Mouse (Mus musculus): ENCODE measurements around the gene Parva. TPM values are rescaled to one million over a fixed set of nuclear protein-coding genes. Genes with fewer than 3 reads are reported as not detected.

Parva gene
- polyA plus RNA-seq, 1 experiment from 2014 or later: 18.4 TPM

DNA sequence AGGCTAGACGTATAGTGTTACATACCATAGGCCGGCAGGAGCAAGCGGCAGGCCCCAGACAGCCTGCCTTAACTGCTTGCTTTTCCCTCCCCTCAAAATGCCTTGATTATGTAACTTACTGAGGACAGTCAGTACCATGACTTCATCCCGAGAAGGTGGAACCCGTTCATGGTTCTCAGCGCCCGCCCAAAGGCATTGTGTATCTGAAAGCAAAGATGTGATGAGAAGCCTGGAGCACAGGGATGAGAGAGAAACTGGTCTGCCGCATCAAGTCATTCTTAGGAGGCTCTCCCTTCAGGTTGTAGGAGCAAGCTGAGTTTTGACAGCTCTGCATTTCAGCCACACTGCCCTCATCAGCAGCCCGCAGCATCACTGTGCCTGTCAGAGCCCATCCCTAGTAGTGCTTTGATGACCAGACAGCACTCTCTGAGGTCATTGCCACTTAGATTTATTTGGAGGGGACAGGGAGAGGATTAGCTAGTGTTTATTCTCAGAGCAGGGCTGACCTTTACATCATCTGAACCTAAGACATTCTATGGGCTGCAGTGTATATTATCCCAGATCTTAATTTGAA, 45.5 kb downstream of the Parva start:
- H3K9ac ChIP-seq (replicated peaks; ENCODE audit: low read depth, low read length): no peak overlapping the region
- H3K4me3 ChIP-seq (ENCODE audit: low read depth, low read length): no peak overlapping the region
- no peak overlapping the region for H3K4me2 ChIP-seq (ENCODE audit: low read depth, low read length)
- H3K4me1 ChIP-seq (ENCODE audit: control insufficient read depth, insufficient read depth, low read length): peaks cover 5% of the 10 kb centered on the region; the same call in 1 of the 2 replicates
- no peaks in the 10 kb centered on the region for H3K9me3 ChIP-seq (ENCODE audit: control insufficient read depth, low read length)
- WGBS: 59% methylated on average over 9 of the region's 9 CpGs
- H3K27me3 ChIP-seq (ENCODE audit: control insufficient read depth, insufficient read depth, low read length): no peaks in the 10 kb centered on the region
- no peak overlapping the region for H3K27ac ChIP-seq (ENCODE audit: low read depth, low read length)
- ATAC-seq (ENCODE audit: low read depth): no peak
- H3K36me3 ChIP-seq (ENCODE audit: control insufficient read depth, insufficient read depth, low read length): no peaks in the 10 kb centered on the region

DNA sequence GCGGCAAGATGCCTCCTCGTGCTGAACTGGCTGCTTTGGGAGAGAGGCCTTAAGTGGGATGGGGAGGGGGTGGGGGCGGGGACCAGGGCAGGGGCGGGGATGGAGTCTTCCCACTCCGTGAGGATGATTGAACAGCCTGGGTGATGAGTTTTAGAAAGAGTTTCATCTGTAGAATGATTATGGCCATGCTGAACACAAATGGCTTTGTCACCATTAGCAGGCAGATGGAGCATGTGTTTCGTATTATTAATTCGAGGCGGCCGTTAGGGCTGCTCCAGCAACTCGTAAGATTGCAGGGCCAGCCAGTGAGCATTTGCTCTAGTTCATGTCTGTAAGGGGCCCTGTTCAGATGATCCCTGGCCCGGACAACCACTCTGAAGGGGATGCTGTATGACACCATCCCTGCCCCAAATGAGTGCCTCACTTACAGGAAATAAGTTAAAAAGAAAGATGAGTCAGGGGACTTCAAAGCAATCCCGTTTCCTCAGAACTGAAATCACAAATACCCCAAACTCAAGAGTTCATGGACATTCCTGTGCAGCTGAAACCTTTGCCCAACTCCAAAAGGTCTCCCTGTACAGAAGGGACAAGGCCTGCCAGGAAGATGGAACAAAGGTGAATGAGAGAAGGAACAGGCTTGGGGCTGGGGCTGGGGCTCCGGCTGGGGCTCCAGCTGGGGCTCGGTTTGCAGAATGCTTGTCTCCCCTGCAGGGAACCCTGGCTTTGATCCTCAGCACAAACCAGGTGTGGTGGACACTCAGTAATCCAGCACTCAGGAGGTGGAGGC, 46.5 kb downstream of the Parva start:
- no peaks in the 10 kb centered on the region for H3K36me3 ChIP-seq (ENCODE audit: control insufficient read depth, insufficient read depth, low read length)
- H3K9me3 ChIP-seq (ENCODE audit: control insufficient read depth, low read length): no peaks in the 10 kb centered on the region
- peaks cover 5% of the 10 kb centered on the region; the same call in 1 of the 2 replicates for H3K4me1 ChIP-seq (ENCODE audit: control insufficient read depth, insufficient read depth, low read length)
- H3K9ac ChIP-seq (replicated peaks; ENCODE audit: low read depth, low read length): no peak overlapping the region
- 0 out of 2 replicates have a peak, but pooled peaks have one; percentile 17 for ATAC-seq (ENCODE audit: low read depth)
- H3K27me3 ChIP-seq (ENCODE audit: control insufficient read depth, insufficient read depth, low read length): no peaks in the 10 kb centered on the region
- no peak overlapping the region for H3K4me2 ChIP-seq (ENCODE audit: low read depth, low read length)
- no peak overlapping the region for H3K27ac ChIP-seq (ENCODE audit: low read depth, low read length)
- WGBS: 21% methylated on average over 14 of the region's 14 CpGs
- no peak overlapping the region for H3K4me3 ChIP-seq (ENCODE audit: low read depth, low read length)

DNA sequence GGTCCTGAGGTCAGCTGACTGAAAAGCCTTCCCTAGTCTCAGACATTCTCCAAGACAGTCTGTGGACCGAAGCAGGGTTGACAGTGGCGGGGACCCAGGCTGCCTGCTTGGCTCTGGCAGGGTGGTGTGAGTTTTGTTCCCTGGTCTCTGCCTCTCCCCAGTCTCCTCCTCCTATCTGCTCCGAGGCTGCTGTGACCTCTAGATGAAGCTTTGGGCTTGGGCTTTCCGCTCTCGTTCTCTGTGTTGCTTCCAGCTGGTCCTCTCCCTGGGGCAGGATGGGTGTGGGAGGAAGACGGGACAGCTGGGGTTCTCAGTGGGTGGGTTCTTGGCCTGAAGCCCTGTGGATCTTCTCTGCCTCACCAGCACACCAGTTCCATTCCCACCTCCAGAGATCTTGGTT, 51.8 kb downstream of the Parva start:
- no peak overlapping the region for H3K4me3 ChIP-seq (ENCODE audit: low read depth, low read length)
- no peak overlapping the region for H3K27ac ChIP-seq (ENCODE audit: low read depth, low read length)
- H3K9me3 ChIP-seq (ENCODE audit: control insufficient read depth, low read length): no peaks in the 10 kb centered on the region
- H3K36me3 ChIP-seq (ENCODE audit: control insufficient read depth, insufficient read depth, low read length): no peaks in the 10 kb centered on the region
- no peaks in the 10 kb centered on the region for H3K27me3 ChIP-seq (ENCODE audit: control insufficient read depth, insufficient read depth, low read length)
- no peak for ATAC-seq (ENCODE audit: low read depth)
- 56% methylated on average over 6 of the region's 6 CpGs for WGBS
- no peak overlapping the region for H3K9ac ChIP-seq (replicated peaks; ENCODE audit: low read depth, low read length)
- peaks cover 3% of the 10 kb centered on the region; the same call in 1 of the 2 replicates for H3K4me1 ChIP-seq (ENCODE audit: control insufficient read depth, insufficient read depth, low read length)
- H3K4me2 ChIP-seq (ENCODE audit: low read depth, low read length): no peak overlapping the region

DNA sequence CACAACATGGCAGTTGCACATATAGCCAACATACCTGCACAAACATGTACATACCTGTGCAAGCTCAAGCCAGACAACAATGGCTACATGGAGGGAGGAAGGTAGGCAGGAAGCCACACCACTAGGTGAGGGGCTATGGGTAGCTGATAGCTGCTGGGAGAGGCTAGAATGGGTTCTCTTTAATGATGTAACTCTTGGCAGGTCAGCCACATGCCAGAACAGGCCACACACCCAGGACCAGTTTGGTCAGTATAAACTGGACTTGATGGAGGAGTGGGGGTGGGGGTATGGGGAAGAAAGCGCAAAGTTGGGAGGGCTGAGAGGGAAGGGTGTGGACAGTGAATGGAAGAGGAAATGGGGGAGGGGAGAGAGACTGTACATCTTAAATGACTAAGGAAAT, 53.7 kb downstream of the Parva start:
- H3K4me3 ChIP-seq (ENCODE audit: low read depth, low read length): no peak overlapping the region
- ATAC-seq (ENCODE audit: low read depth): no peak
- no peak overlapping the region for H3K27ac ChIP-seq (ENCODE audit: low read depth, low read length)

DNA sequence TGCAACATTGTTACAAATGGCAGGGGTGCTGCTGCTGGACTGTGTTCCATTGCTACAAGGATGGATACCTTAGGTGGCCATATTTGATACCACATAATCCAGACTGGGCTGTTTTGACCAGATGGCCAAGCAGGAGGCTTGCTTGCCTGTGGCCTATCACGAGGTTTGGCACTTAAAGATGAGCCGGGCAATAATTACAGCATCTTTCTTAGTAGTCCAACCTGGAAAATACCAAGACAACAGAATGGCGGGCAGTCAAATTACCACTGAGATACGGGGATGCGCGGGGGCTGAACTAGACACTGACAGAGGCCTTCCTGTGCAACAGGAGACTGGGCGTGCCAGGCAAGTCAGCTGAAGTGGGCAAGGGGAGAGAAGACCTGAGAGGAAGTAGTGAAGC, 55.3 kb downstream of the Parva start:
- Histone ChIP-seq H3K27ac (ENCODE audit: low read depth, low read length) (no peak overlapping the region), H3K4me2 (ENCODE audit: low read depth, low read length) (no peak overlapping the region), H3K4me3 (ENCODE audit: low read depth, low read length) (no peak overlapping the region), H3K4me1 (ENCODE audit: control insufficient read depth, insufficient read depth, low read length) (peaks cover 3% of the 10 kb centered on the region; the same call in 1 of the 2 replicates), H3K9ac (replicated peaks; ENCODE audit: low read depth, low read length) (no peak overlapping the region), H3K9me3 (ENCODE audit: control insufficient read depth, low read length) (no peaks in the 10 kb centered on the region), H3K36me3 (ENCODE audit: control insufficient read depth, insufficient read depth, low read length) (no peaks in the 10 kb centered on the region), H3K27me3 (ENCODE audit: control insufficient read depth, insufficient read depth, low read length) (no peaks in the 10 kb centered on the region)
- 91% methylated on average over 7 of the region's 7 CpGs for WGBS
- ATAC-seq (ENCODE audit: low read depth): no peak

More for the DNA sequence above, 53.7 kb downstream of the Parva start:
- no peaks in the 10 kb centered on the region for H3K36me3 ChIP-seq (ENCODE audit: control insufficient read depth, insufficient read depth, low read length)
- no peaks in the 10 kb centered on the region for H3K9me3 ChIP-seq (ENCODE audit: control insufficient read depth, low read length)
- peaks cover 3% of the 10 kb centered on the region; the same call in 1 of the 2 replicates for H3K4me1 ChIP-seq (ENCODE audit: control insufficient read depth, insufficient read depth, low read length)
- H3K9ac ChIP-seq (replicated peaks; ENCODE audit: low read depth, low read length): no peak overlapping the region
- WGBS: 100% methylated on average over 1 of the region's 1 CpGs
- H3K27me3 ChIP-seq (ENCODE audit: control insufficient read depth, insufficient read depth, low read length): no peaks in the 10 kb centered on the region
- H3K4me2 ChIP-seq (ENCODE audit: low read depth, low read length): no peak overlapping the region

DNA sequence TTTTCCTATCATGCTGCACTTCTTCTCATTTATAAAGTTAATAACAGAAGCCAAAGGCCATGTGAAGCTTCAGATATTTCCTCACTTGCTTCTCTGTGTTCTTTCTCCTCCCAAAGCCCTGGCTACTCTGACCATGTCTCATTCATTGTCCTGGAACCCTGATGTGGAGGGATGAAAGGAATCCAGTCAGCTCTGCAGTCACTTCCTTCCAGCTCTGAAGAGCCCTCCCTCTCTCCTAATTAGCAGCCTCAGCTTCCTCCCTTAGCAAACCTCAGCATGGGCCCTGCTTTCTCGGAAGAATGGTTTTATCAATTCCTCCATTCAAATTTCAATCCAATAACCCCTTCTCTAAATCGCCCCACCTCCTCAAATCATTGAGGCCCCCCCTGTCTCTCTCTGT, 56.1 kb downstream of the Parva start:
- 16% methylated on average over 2 of the region's 2 CpGs for WGBS
- H3K36me3 ChIP-seq (ENCODE audit: control insufficient read depth, insufficient read depth, low read length): no peaks in the 10 kb centered on the region
- H3K4me2 ChIP-seq (ENCODE audit: low read depth, low read length): no peak overlapping the region
- H3K27me3 ChIP-seq (ENCODE audit: control insufficient read depth, insufficient read depth, low read length): no peaks in the 10 kb centered on the region
- H3K9ac ChIP-seq (replicated peaks; ENCODE audit: low read depth, low read length): no peak overlapping the region
- H3K4me1 ChIP-seq (ENCODE audit: control insufficient read depth, insufficient read depth, low read length): peaks cover 3% of the 10 kb centered on the region; the same call in 1 of the 2 replicates
- H3K27ac ChIP-seq (ENCODE audit: low read depth, low read length): no peak overlapping the region
- no peak overlapping the region for H3K4me3 ChIP-seq (ENCODE audit: low read depth, low read length)
- no peak for ATAC-seq (ENCODE audit: low read depth)
- no peaks in the 10 kb centered on the region for H3K9me3 ChIP-seq (ENCODE audit: control insufficient read depth, low read length)

DNA sequence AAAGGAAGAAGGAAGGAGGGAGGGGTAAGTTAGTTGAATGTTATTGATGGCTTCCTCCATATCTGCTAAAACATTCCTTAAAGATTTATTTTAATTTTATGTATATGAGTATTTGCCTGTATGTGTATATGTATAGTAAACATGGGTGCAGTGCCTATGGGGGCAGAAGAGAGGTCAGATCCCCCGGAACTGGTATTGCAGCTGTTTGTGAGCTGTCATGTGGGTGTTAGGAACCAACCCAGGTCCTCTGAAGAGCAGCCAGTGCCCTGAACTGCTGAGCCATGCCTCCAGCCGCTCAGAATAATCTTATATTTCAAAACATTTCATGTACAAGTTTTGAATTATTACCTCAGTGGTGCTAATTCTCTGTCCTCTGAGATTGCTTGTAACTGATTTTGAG, 63.5 kb downstream of the Parva start:
- no peaks in the 10 kb centered on the region for H3K9me3 ChIP-seq (ENCODE audit: control insufficient read depth, low read length)
- 81% methylated on average over 2 of the region's 2 CpGs for WGBS

DNA sequence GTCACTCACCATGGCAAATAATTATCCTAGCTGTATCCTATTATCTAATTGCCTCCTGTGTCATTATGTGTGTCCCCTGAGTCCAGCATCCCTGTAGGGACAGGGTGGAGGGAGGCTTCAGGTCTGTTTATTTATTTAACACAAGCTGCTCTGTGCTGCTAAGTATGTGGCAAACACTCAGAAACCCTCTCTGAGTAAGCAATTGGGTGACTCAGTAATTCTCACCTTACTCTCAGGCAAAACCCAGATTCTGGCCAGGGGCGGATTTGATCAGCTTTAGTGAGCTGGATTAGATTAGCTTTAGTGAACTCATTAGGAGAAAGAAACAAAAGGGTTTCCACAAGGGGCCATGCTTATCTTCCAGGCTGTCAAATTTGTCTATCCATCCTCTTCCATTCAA, 64.4 kb downstream of the Parva start:
- H3K36me3 ChIP-seq (ENCODE audit: control insufficient read depth, insufficient read depth, low read length): no peaks in the 10 kb centered on the region
- no peak overlapping the region for H3K27ac ChIP-seq (ENCODE audit: low read depth, low read length)
- no peaks in the 10 kb centered on the region for H3K4me1 ChIP-seq (ENCODE audit: control insufficient read depth, insufficient read depth, low read length)
- WGBS: 71% methylated on average over 1 of the region's 1 CpGs
- no peak overlapping the region for H3K4me2 ChIP-seq (ENCODE audit: low read depth, low read length)
- no peak overlapping the region for H3K4me3 ChIP-seq (ENCODE audit: low read depth, low read length)
- no peaks in the 10 kb centered on the region for H3K27me3 ChIP-seq (ENCODE audit: control insufficient read depth, insufficient read depth, low read length)
- H3K9ac ChIP-seq (replicated peaks; ENCODE audit: low read depth, low read length): no peak overlapping the region
- no peaks in the 10 kb centered on the region for H3K9me3 ChIP-seq (ENCODE audit: control insufficient read depth, low read length)
- ATAC-seq (ENCODE audit: low read depth): no peak

More for the DNA sequence above, 63.5 kb downstream of the Parva start:
- Histone ChIP-seq H3K4me3 (ENCODE audit: low read depth, low read length) (no peak overlapping the region), H3K4me1 (ENCODE audit: control insufficient read depth, insufficient read depth, low read length) (no peaks in the 10 kb centered on the region), H3K9ac (replicated peaks; ENCODE audit: low read depth, low read length) (no peak overlapping the region), H3K36me3 (ENCODE audit: control insufficient read depth, insufficient read depth, low read length) (no peaks in the 10 kb centered on the region), H3K4me2 (ENCODE audit: low read depth, low read length) (no peak overlapping the region), H3K27ac (ENCODE audit: low read depth, low read length) (no peak overlapping the region), H3K27me3 (ENCODE audit: control insufficient read depth, insufficient read depth, low read length) (no peaks in the 10 kb centered on the region)
- no peak for ATAC-seq (ENCODE audit: low read depth)

DNA sequence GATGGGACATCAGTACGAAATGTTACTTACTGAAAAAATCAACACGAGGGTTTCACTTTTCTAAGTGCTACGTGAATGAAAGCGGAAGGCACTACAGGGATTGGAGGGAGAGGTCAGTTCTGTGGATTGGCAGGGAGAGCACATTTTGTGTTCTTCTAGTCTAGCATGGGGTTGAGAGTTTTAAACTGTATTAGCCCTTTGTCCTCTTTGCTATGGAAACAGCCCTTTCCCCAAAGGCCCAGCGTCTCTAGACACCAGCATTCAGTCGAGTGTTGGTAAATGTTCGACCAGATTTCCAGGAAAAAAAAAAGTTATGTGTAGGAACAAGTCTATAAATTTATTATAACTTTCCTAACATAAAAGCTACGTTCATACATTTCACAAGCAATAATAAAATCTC, 68.6 kb downstream of the Parva start:
- H3K9ac ChIP-seq (replicated peaks; ENCODE audit: low read depth, low read length): no peak overlapping the region
- H3K4me3 ChIP-seq (ENCODE audit: low read depth, low read length): no peak overlapping the region
- H3K4me1 ChIP-seq (ENCODE audit: control insufficient read depth, insufficient read depth, low read length): peaks cover 10% of the 10 kb centered on the region
- no peaks in the 10 kb centered on the region for H3K27me3 ChIP-seq (ENCODE audit: control insufficient read depth, insufficient read depth, low read length)
- no peaks in the 10 kb centered on the region for H3K9me3 ChIP-seq (ENCODE audit: control insufficient read depth, low read length)
- no peak overlapping the region for H3K27ac ChIP-seq (ENCODE audit: low read depth, low read length)
- H3K36me3 ChIP-seq (ENCODE audit: control insufficient read depth, insufficient read depth, low read length): no peaks in the 10 kb centered on the region
- WGBS: 47% methylated on average over 8 of the region's 8 CpGs
- ATAC-seq (ENCODE audit: low read depth): no peak
- no peak overlapping the region for H3K4me2 ChIP-seq (ENCODE audit: low read depth, low read length)
